Mouse (Mus musculus) kidney, adult 9 months (tissue): ENCODE measurements around the gene Eml1.
A peak's percentile ranks its signal among the peaks of the same experiment; 100 is the strongest.

Source experiments
- DNase-seq: peaks from one replicate; pipeline ENCODE4 v3.0.0; 2022

Eml1 gene

GRCm38 (mm10) chr12:108374689-108375088 lies 3.9 kb downstream of the Eml1 start:
- DNase-seq, result no peak

- DNase-seq, result no peak
Observed at GRCm38 (mm10) chr12:108378379-108379133, 7.8 kb downstream of the Eml1 start.

GRCm38 (mm10) chr12:108386476-108387232 lies 15.9 kb downstream of the Eml1 start:
- DNase-seq, result no peak

GRCm38 (mm10) chr12:108389718-108390117 lies 19.0 kb downstream of the Eml1 start:
- DNase-seq, result no peak

- no peak for DNase-seq
Observed at GRCm38 (mm10) chr12:108392254-108393044, 21.7 kb downstream of the Eml1 start.

- no peak for DNase-seq
Observed at GRCm38 (mm10) chr12:108393082-108393481, 22.3 kb downstream of the Eml1 start.

- DNase-seq, result peak; percentile 84
Observed at GRCm38 (mm10) chr12:108393637-108394036, 22.9 kb downstream of the Eml1 start.

GRCm38 (mm10) chr12:108394534-108395284 lies 24.0 kb downstream of the Eml1 start:
- peak; percentile 39 for DNase-seq

GRCm38 (mm10) chr12:108395285-108395660 lies 24.5 kb downstream of the Eml1 start:
- no peak for DNase-seq

- peak; percentile 63 for DNase-seq
Observed at GRCm38 (mm10) chr12:108396081-108396947, 25.6 kb downstream of the Eml1 start.

GRCm38 (mm10) chr12:108398681-108399080 lies 27.9 kb downstream of the Eml1 start:
- DNase-seq, result peak; percentile 22

GRCm38 (mm10) chr12:108399191-108399590 lies 28.4 kb downstream of the Eml1 start:
- no peak for DNase-seq

GRCm38 (mm10) chr12:108400951-108401350 lies 30.2 kb downstream of the Eml1 start:
- DNase-seq, result no peak

- peak; percentile 58 for DNase-seq
Observed at GRCm38 (mm10) chr12:108403957-108404356, 33.2 kb downstream of the Eml1 start.

- no peak for DNase-seq
Observed at GRCm38 (mm10) chr12:108409100-108409499, 38.3 kb downstream of the Eml1 start.

- no peak for DNase-seq
Observed at GRCm38 (mm10) chr12:108410416-108411208, 39.9 kb downstream of the Eml1 start.

GRCm38 (mm10) chr12:108414932-108415331 lies 44.2 kb downstream of the Eml1 start:
- no peak for DNase-seq

- DNase-seq, result no peak
Observed at GRCm38 (mm10) chr12:108419570-108419969, 48.8 kb downstream of the Eml1 start.

- DNase-seq, result no peak
Observed at GRCm38 (mm10) chr12:108421477-108421876, 50.7 kb downstream of the Eml1 start.

- peak; percentile 31 for DNase-seq
Observed at GRCm38 (mm10) chr12:108422495-108422857, 51.7 kb downstream of the Eml1 start.
